Mouse (Mus musculus) forebrain, embryonic 16.5 days (tissue): ENCODE results near the gene Mrps27. TPM values are rescaled to one million over a fixed set of nuclear protein-coding genes. Genes with fewer than 3 reads are reported as not detected.
A peak's percentile ranks its signal among the peaks of the same experiment; 100 is the strongest.

Experiments
- ATAC-seq: fragments of 200-750 bp; cut with Nextera tagmentation; 2 replicates; pipeline ENCODE4 v1.8.0; 2017; ENCODE audit warnings: mild to moderate bottlenecking, moderate library complexity
- H3K27ac ChIP-seq: fragments of 300-500 bp; sonication (generic); 2 replicates; pipeline ENCODE4 v1.5.1; 2014; ENCODE audit warnings: low read length, control low read depth
- H3K27me3 ChIP-seq: fragments of 300-500 bp; sonication (generic); replicated peaks from 2 replicates; pipeline ENCODE4 v1.6.1; 2014; ENCODE audit warnings: low read length; ENCODE audit not compliant: control insufficient read depth, insufficient read depth
- H3K36me3 ChIP-seq: fragments of 300-500 bp; sonication (generic); 2 replicates; pipeline ENCODE4 v1.6.1; 2014; ENCODE audit not compliant: control insufficient read depth, insufficient read depth
- H3K4me1 ChIP-seq: fragments of 300-500 bp; sonication (generic); replicated peaks from 2 replicates; pipeline ENCODE4 v1.6.1; 2014; ENCODE audit warnings: low read length; ENCODE audit not compliant: control insufficient read depth, insufficient read depth
- H3K4me2 ChIP-seq: fragments of 300-500 bp; sonication (generic); 2 replicates; pipeline ENCODE4 v1.6.1; 2014; ENCODE audit warnings: mild to moderate bottlenecking, low read length, control low read depth
- H3K4me3 ChIP-seq: fragments of 300-500 bp; sonication (generic); replicated peaks from 2 replicates; pipeline ENCODE4 v1.5.1; 2014; ENCODE audit warnings: mild to moderate bottlenecking, low read length, control low read depth
- H3K9ac ChIP-seq: fragments of 300-500 bp; sonication (generic); replicated peaks from 2 replicates; pipeline ENCODE4 v1.6.1; 2014; ENCODE audit warnings: low read depth, low read length, control low read depth
- H3K9me3 ChIP-seq: fragments of 300-500 bp; sonication (generic); 2 replicates; pipeline ENCODE4 v1.6.1; 2016; ENCODE audit warnings: low read length; ENCODE audit not compliant: control insufficient read depth
- WGBS: fragments of 180-500 bp; shearing (Covaris S2); extraction: QIAGEN DNeasy Blood & Tissue Kit; methylation state at CpG from one replicate; pipeline ENCODE4 v1.1.7; 2014; 5-methylcytosine and 5-hydroxymethylcytosine counted together
- polyA plus RNA-seq: library from polyadenylated mRNA; unstranded; fragments of >200 nt; fragmentation: Nextera tagmentation; extraction: Ambion mirVana; gene quantifications from 2 replicates; pipeline ENCODE4 v1.2.1, GENCODE M21; 2015

Gene Mrps27
- polyA plus RNA-seq, 1 experiment from 2014 or later = 49.1 TPM

- ATAC-seq = no peak
- Histone ChIP-seq H3K4me2 (no peak overlapping the region), H3K4me3 (no peak overlapping the region), H3K27me3 (no peaks in the 10 kb centered on the region), H3K9ac (no peak overlapping the region), H3K27ac (peak overlapping the region; percentile 60; the same call in 1 of the 2 replicates), H3K36me3 (no peaks in the 10 kb centered on the region), H3K9me3 (no peaks in the 10 kb centered on the region), H3K4me1 (peaks cover 72% of the 10 kb centered on the region)
- WGBS = 28% methylated on average over 4 of the region's 4 CpGs
Measured at GRCm38 (mm10) chr13:99448278-99448677, 103.7 kb downstream of the Mrps27 start.

- Histone ChIP-seq H3K9me3 (no peaks in the 10 kb centered on the region), H3K27ac (no peak overlapping the region), H3K36me3 (no peaks in the 10 kb centered on the region), H3K27me3 (no peaks in the 10 kb centered on the region), H3K9ac (no peak overlapping the region), H3K4me1 (peaks cover 60% of the 10 kb centered on the region), H3K4me3 (no peak overlapping the region), H3K4me2 (no peak overlapping the region)
- WGBS = 72% methylated on average over 4 of the region's 4 CpGs
- ATAC-seq = no peak
Measured at GRCm38 (mm10) chr13:99449547-99449946, 105.0 kb downstream of the Mrps27 start.

- Histone ChIP-seq H3K27ac (peak overlapping the region; percentile 16; the same call in 1 of the 2 replicates), H3K4me1 (peaks cover 61% of the 10 kb centered on the region), H3K4me3 (no peak overlapping the region), H3K36me3 (no peaks in the 10 kb centered on the region), H3K9me3 (no peaks in the 10 kb centered on the region), H3K9ac (no peak overlapping the region), H3K27me3 (no peaks in the 10 kb centered on the region), H3K4me2 (no peak overlapping the region)
- no peak for ATAC-seq
- WGBS = 48% methylated on average over 7 of the region's 7 CpGs
Measured at GRCm38 (mm10) chr13:99450766-99451165, 106.2 kb downstream of the Mrps27 start.

- no peaks in the 10 kb centered on the region for H3K27me3 ChIP-seq
- H3K4me1 ChIP-seq = peaks cover 57% of the 10 kb centered on the region
- H3K36me3 ChIP-seq = no peaks in the 10 kb centered on the region
- H3K4me3 ChIP-seq = no peak overlapping the region
- H3K9me3 ChIP-seq = no peaks in the 10 kb centered on the region
- H3K9ac ChIP-seq = no peak overlapping the region
- 67% methylated on average over 5 of the region's 5 CpGs for WGBS
- H3K27ac ChIP-seq = peak overlapping the region; percentile 16; the same call in 1 of the 2 replicates
- no peak for ATAC-seq
- no peak overlapping the region for H3K4me2 ChIP-seq
Measured at GRCm38 (mm10) chr13:99451276-99451675, 106.7 kb downstream of the Mrps27 start.

GRCm38 (mm10) chr13:99452444-99452843 lies 107.9 kb downstream of the Mrps27 start:
- H3K27ac ChIP-seq = peak overlapping the region; percentile 17; the same call in 1 of the 2 replicates
- no peak overlapping the region for H3K4me3 ChIP-seq
- no peaks in the 10 kb centered on the region for H3K36me3 ChIP-seq
- no peaks in the 10 kb centered on the region for H3K9me3 ChIP-seq
- peaks cover 45% of the 10 kb centered on the region for H3K4me1 ChIP-seq
- H3K27me3 ChIP-seq = no peaks in the 10 kb centered on the region
- H3K4me2 ChIP-seq = no peak overlapping the region
- no peak for ATAC-seq
- WGBS = 85% methylated on average over 3 of the region's 3 CpGs
- H3K9ac ChIP-seq = no peak overlapping the region

- Histone ChIP-seq H3K27me3 (no peaks in the 10 kb centered on the region), H3K27ac (no peak overlapping the region), H3K4me2 (no peak overlapping the region), H3K36me3 (no peaks in the 10 kb centered on the region), H3K4me1 (peaks cover 37% of the 10 kb centered on the region), H3K9ac (no peak overlapping the region), H3K4me3 (no peak overlapping the region), H3K9me3 (no peaks in the 10 kb centered on the region)
- 80% methylated on average over 7 of the region's 7 CpGs for WGBS
- no peak for ATAC-seq
Measured at GRCm38 (mm10) chr13:99454977-99455376, 110.4 kb downstream of the Mrps27 start.

GRCm38 (mm10) chr13:99458658-99459386 lies 114.2 kb downstream of the Mrps27 start:
- Histone ChIP-seq H3K36me3 (peaks cover 14% of the 10 kb centered on the region), H3K9me3 (no peaks in the 10 kb centered on the region), H3K27ac (peak overlapping the region; percentile 92), H3K9ac (no peak overlapping the region), H3K4me1 (peaks cover 27% of the 10 kb centered on the region), H3K4me3 (no peak overlapping the region), H3K27me3 (no peaks in the 10 kb centered on the region), H3K4me2 (no peak overlapping the region)
- WGBS = 16% methylated on average over 12 of the region's 12 CpGs
- ATAC-seq = peak; percentile 95

- Histone ChIP-seq H3K36me3 (peaks cover 14% of the 10 kb centered on the region), H3K4me1 (peaks cover 30% of the 10 kb centered on the region), H3K4me2 (no peak overlapping the region), H3K9ac (no peak overlapping the region), H3K27ac (peak overlapping the region; percentile 92), H3K27me3 (no peaks in the 10 kb centered on the region), H3K9me3 (no peaks in the 10 kb centered on the region), H3K4me3 (no peak overlapping the region)
- ATAC-seq = no peak
- 62% methylated on average over 4 of the region's 4 CpGs for WGBS
Measured at GRCm38 (mm10) chr13:99459612-99460011, 115.0 kb downstream of the Mrps27 start.

GRCm38 (mm10) chr13:99461886-99462285 lies 117.3 kb downstream of the Mrps27 start:
- Histone ChIP-seq H3K4me2 (no peak overlapping the region), H3K36me3 (peaks cover 14% of the 10 kb centered on the region), H3K9ac (no peak overlapping the region), H3K9me3 (no peaks in the 10 kb centered on the region), H3K27me3 (no peaks in the 10 kb centered on the region), H3K4me3 (no peak overlapping the region), H3K27ac (no peak overlapping the region), H3K4me1 (peaks cover 25% of the 10 kb centered on the region)
- WGBS = 95% methylated on average over 4 of the region's 4 CpGs
- no peak for ATAC-seq
